Mouse (Mus musculus) liver, adult 2 months (tissue): ENCODE results near the gene Rhbdd1.

Source experiments
- CTCF ChIP-seq: fragments of 200-500 bp; IDR thresholded peaks from 2 replicates; pipeline ENCODE4 v1.5.1; 2011; ENCODE audit warnings: low read depth, low read length, control low read depth
- POLR2A ChIP-seq: fragments of 200-500 bp; IDR thresholded peaks from 2 replicates; pipeline ENCODE4 v1.6.1; 2011; ENCODE audit warnings: low read length, control low read depth; ENCODE audit not compliant: insufficient read depth; ENCODE audit errors: extremely low read depth

DNA sequence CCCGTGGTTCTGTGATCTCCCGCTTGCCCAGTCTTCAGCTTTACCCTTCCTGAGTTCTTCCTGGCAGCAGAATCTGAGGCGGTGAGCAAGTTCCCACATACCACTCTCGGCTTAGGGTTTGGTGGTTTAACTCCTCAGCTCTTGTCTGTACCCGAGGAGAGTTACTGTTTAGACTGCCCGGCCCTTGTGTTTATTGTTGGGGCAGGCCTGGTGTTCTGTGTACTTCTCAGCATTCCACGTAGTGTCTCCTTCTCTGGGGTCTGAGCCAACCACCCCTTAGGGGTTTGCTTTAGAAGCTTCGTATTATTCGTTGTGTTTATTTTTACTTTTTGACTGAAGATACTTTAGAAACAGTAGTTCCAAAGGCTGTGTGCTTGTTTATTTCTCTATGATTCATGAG lies 68.8 kb downstream of the Rhbdd1 start:
- TF ChIP-seq POLR2A (no peak), CTCF (no peak)
